Mouse (Mus musculus) left cerebral cortex, adult 2 months (tissue): ENCODE measurements at regions not wholly inside any gene's neighbourhood (a gene's known extent, or its start where the extent isn't known, plus 50 kb on each side); places are given as distances from the start of the nearest gene placed in this dataset.

Source experiments
- DNase-seq, 2 experiments: peaks; one replicate each; pipeline ENCODE4 v3.0.0; 2021 to 2022; ENCODE audit warnings: low spot score in 2 of 2, mixed read lengths in 1 of 2; ENCODE audit errors: extremely low spot score in 1 of 2
- H3K27ac ChIP-seq: fragments of 200-600 bp; 2 replicates; pipeline ENCODE4 v1.8.1; 2022
- H3K4me3 ChIP-seq: fragments of 200-600 bp; 2 replicates; pipeline ENCODE4 v1.8.1; 2022
- CTCF ChIP-seq: fragments of 200-600 bp; IDR thresholded peaks from 2 replicates; pipeline ENCODE4 v1.8.1; 2022; ENCODE audit warnings: antibody characterized with exemption, mild to moderate bottlenecking, moderate library complexity
- intact Hi-C: fragments of 180-260 bp; cut with DNase I; formaldehyde crosslinking; loops from one replicate; pipeline ENCODE4 v1.15.1; 2025

GRCm38 (mm10) chr14:88633771-88634170 is 162.6 kb upstream of the Pcdh20 start:
- no peak for TF ChIP-seq CTCF
- intact Hi-C loops, result no loop called here
- no peak overlapping the region for H3K27ac ChIP-seq
- H3K4me3 ChIP-seq, result no peak overlapping the region
- DNase-seq, result no peak

GRCm38 (mm10) chr14:88595376-88595775 is 124.2 kb upstream of the Pcdh20 start:
- Histone ChIP-seq H3K27ac (no peak overlapping the region), H3K4me3 (no peak overlapping the region)
- intact Hi-C loops, result loop anchor here (5.0 kb wide), 2 partner anchors 53 to 128 kb away; no protein-coding TSS in a partner anchor
- no peak for DNase-seq
- no peak for TF ChIP-seq CTCF

- no peak for TF ChIP-seq CTCF
- Histone ChIP-seq H3K4me3 (no peak overlapping the region), H3K27ac (no peak overlapping the region)
- intact Hi-C loops, result loop anchor here (2.0 kb wide), 1 partner anchor 17 kb away; no protein-coding TSS in a partner anchor
- DNase-seq, result no peak
These were observed 98.9 kb upstream of the Pcdh20 start for GRCm38 (mm10) chr14:88570053-88570452.

- H3K4me3 ChIP-seq, result no peak overlapping the region
- intact Hi-C loops, result no loop called here
- no peak for DNase-seq
- H3K27ac ChIP-seq, result no peak overlapping the region
- no peak for TF ChIP-seq CTCF
These were observed 96.4 kb upstream of the Pcdh20 start for GRCm38 (mm10) chr14:88567566-88567965.

GRCm38 (mm10) chr14:88543601-88544000 is 72.4 kb upstream of the Pcdh20 start:
- intact Hi-C loops, result loop anchor here (1.0 to 10.0 kb wide), 3 partner anchors 54 to 261 kb away; no protein-coding TSS in a partner anchor
- DNase-seq, result no peak
- no peak for TF ChIP-seq CTCF
- no peak overlapping the region for H3K4me3 ChIP-seq
- 0 out of 2 replicates have a peak overlapping the region, but pooled peaks have one; percentile 53 for H3K27ac ChIP-seq

GRCm38 (mm10) chr14:88542522-88542921 is 71.3 kb upstream of the Pcdh20 start:
- no peak for TF ChIP-seq CTCF
- Histone ChIP-seq H3K27ac (0 out of 2 replicates have a peak overlapping the region, but pooled peaks have one; percentile 19), H3K4me3 (no peak overlapping the region)
- no peak for DNase-seq
- intact Hi-C loops, result loop anchor here (5.0 to 10.0 kb wide), 2 partner anchors 55 to 262 kb away; no protein-coding TSS in a partner anchor
